Mouse (Mus musculus) small intestine, adult 2 months (tissue): ENCODE measurements at regions not wholly inside any gene's neighbourhood (a gene's known extent, or its start where the extent isn't known, plus 50 kb on each side); places are given as distances from the start of the nearest gene placed in this dataset.

Experiments used
- H3K27ac ChIP-seq: fragments of 200-500 bp; 2 replicates; pipeline ENCODE4 v1.5.1; 2012; ENCODE audit warnings: low read depth, low read length, control low read depth, inconsistent platforms; ENCODE audit not compliant: insufficient read depth
- H3K27me3 ChIP-seq: fragments of 200-500 bp; 2 replicates; pipeline ENCODE4 v1.6.1; 2012; ENCODE audit warnings: mild to moderate bottlenecking, moderate library complexity, low read length, inconsistent platforms; ENCODE audit not compliant: control insufficient read depth, insufficient read depth
- H3K36me3 ChIP-seq: fragments of 200-500 bp; 2 replicates; pipeline ENCODE4 v1.6.1; 2012; ENCODE audit warnings: mild to moderate bottlenecking, low read length, control low read depth, inconsistent platforms; ENCODE audit not compliant: control insufficient read depth, insufficient read depth
- H3K4me1 ChIP-seq: fragments of 200-500 bp; 2 replicates; pipeline ENCODE4 v1.6.1; 2012; ENCODE audit warnings: low read length, inconsistent platforms, mixed read lengths; ENCODE audit not compliant: control insufficient read depth, insufficient read depth, insufficient read length
- H3K4me3 ChIP-seq: fragments of 200-500 bp; 2 replicates; pipeline ENCODE4 v1.5.1; 2012; ENCODE audit warnings: low read depth, mild to moderate bottlenecking, control low read depth, inconsistent platforms, low read length, moderate library complexity
- CTCF ChIP-seq: fragments of 200-500 bp; IDR thresholded peaks from 2 replicates; pipeline ENCODE4 v1.5.1; 2012; ENCODE audit warnings: low read depth, mild to moderate bottlenecking, control low read depth, inconsistent platforms, low read length, moderate library complexity, mixed read lengths; ENCODE audit not compliant: insufficient replicate concordance, insufficient read length; ENCODE audit errors: extremely low read depth
- POLR2A ChIP-seq: fragments of 200-500 bp; IDR thresholded peaks from 2 replicates; pipeline ENCODE4 v1.6.1; 2012; ENCODE audit warnings: low read depth, mild to moderate bottlenecking, control low read depth, inconsistent platforms, low read length, moderate library complexity
- WGBS: fragments of 180-500 bp; shearing (Covaris S2); methylation state at CpG from one replicate; pipeline ENCODE4 v1.1.7; 2018; 5-methylcytosine and 5-hydroxymethylcytosine counted together

DNA sequence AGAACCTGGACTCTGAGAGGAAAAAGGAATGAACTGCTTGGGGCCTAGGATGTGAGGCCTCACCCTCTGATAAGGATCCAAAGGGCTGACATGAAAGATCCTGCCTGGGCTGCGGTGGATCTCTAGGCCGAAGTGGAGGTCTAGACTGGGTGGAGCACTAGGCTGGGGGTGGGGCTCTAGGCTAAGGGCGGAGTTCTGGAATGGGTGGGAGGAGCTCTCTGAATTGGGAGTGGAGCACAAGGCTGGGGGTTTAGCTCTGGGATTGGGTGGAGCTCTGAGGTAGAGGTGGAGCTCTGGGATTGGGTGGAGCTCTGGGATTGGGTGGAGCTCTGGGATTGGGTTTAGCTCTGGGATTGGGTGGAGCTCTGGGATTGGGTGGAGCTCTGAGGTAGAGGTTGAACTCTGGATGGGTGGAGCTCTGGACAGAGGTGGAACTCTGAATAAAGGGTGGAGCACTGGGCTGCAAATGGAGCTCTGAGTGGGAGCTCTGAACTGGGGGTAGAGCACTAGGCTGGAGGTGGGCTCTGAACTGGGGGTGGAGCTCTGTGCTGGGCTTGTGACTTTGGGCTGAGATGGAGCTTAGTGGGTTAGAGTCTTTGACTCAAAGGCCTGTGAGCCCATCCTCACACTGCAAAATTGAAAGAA, 92.3 kb upstream of the Castor2 start:
- Histone ChIP-seq H3K4me1 (no peaks in the 10 kb centered on the region), H3K27me3 (no peaks in the 10 kb centered on the region), H3K36me3 (no peaks in the 10 kb centered on the region), H3K4me3 (no peak overlapping the region), H3K27ac (no peak overlapping the region)
- WGBS = 17% methylated on average over 3 of the region's 3 CpGs
- TF ChIP-seq CTCF (no peak), POLR2A (no peak)

DNA sequence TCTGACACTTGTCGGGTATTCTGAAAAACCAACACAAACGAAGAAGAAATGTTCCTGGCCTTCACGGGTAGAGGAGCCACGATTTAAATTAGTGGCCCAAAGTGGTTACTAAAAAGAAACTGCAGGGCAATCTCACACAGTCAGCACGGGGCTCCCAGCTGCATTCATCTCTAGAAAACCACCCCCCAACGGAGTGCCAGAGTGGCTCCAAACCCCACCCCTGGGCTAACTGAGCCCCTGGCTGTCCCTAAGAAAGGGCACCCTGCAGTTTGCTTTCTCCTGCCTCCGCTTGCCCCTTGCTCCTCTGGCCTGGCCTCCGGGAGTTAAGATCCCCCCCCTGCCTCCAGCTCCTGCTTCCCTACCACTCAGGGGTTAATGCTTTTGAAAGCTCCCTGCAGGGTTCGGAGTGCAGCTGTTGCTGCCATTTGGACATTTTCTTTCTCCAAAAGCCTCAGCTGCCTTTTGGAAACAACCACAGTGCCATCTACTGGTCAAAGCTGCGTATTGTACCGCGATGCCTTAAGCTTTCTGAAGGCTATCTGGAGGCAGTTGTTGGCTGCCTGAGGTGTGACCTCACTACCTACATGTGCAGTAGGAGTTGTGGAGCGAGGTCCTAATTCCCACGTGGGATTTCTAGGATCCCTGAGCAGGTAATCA, 92.9 kb upstream of the Castor2 start:
- Histone ChIP-seq H3K4me1 (no peaks in the 10 kb centered on the region), H3K36me3 (no peaks in the 10 kb centered on the region), H3K27ac (no peak overlapping the region), H3K27me3 (no peaks in the 10 kb centered on the region), H3K4me3 (no peak overlapping the region)
- WGBS = 18% methylated on average over 14 of the region's 14 CpGs
- TF ChIP-seq CTCF = peak; percentile 62; the same call in 1 of the 2 replicates
- TF ChIP-seq POLR2A = no peak

DNA sequence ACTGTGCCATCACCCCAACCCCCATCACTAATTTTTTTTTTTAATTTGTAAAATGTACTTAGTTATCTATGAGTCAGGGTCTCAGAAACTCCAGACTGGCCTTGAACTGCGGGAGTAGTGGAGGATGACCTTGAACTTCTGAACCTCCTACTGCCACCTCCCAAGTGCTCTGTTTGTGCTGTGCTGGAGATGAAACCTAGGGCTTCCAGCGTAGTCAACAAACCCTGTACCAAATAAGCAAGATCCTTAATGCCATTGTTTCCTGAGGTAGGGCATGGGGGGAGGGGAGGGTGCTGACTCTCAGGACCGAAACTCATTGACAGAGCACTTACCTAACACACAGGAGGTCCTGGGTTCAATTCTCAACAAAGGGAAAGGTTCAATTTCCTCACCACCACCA, 93.5 kb upstream of the Castor2 start:
- Histone ChIP-seq H3K4me1 (no peaks in the 10 kb centered on the region), H3K27me3 (no peaks in the 10 kb centered on the region), H3K27ac (no peak overlapping the region), H3K4me3 (no peak overlapping the region), H3K36me3 (no peaks in the 10 kb centered on the region)
- WGBS = 67% methylated on average over 3 of the region's 3 CpGs
- TF ChIP-seq CTCF (no peak), POLR2A (no peak)

DNA sequence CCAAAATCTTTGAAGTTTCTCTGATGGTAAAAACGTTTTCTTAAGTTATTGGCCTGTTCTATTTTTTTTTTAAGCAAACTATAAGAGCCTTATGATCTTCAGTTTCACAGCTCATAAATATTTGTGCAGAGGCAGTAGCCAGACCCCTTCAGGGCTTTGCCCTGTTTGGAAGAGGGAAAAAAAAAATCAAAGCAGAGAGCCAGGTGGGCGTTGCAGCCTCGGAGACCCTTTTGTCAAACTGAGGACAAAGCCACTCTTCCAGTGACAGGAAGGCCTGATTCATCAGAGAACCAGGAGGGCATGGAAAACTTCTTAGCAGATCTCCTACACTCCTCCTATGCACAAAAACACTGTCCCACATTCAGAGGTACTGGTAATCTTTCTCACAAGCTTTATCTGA, 99.4 kb upstream of the Castor2 start:
- H3K4me3 ChIP-seq = no peak overlapping the region
- H3K27me3 ChIP-seq = no peaks in the 10 kb centered on the region
- H3K27ac ChIP-seq = no peak overlapping the region
- WGBS = 16% methylated on average over 3 of the region's 3 CpGs
- TF ChIP-seq POLR2A = no peak
- TF ChIP-seq CTCF = no peak
- H3K4me1 ChIP-seq = no peaks in the 10 kb centered on the region
- H3K36me3 ChIP-seq = no peaks in the 10 kb centered on the region

DNA sequence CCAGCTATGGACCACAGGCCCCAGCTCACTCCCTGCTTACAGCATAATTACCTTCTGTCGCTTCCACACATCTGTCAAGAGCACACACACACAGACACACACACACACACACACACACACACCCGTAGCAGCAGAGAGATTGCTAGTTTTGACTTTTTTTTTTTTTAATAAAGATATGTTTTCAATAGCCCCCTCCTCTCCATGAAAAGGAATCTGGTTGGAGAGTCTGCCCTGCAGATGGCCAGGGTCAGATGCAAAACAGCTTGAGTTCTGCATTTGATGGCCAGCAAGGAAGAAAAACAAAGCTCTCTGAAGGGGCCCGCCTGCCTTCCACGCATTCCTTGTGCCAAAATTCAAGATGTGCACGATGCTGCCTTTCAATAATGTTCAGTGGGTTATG, 99.8 kb upstream of the Castor2 start:
- H3K4me3 ChIP-seq = no peak overlapping the region
- TF ChIP-seq POLR2A = no peak

DNA sequence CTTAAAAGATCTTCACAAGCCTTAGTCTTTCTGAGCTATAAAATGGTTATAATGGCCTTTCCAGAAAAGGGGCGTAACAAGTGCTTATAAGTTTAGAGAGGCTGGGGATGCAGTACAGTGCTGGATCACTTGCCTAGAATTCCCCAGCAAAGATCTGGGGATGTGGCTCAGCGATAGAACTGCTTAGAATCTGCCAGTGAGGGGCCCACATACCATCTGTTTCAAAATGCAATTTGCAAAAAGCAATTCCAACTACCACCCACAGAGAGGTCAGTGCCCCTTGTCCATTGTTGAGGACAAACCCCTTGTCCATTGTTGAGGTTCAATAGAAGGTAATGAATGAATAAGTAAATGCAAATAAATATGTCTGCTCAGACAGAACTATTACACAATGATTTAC, 107.5 kb upstream of the Castor2 start:
- Histone ChIP-seq H3K27ac (no peak overlapping the region), H3K27me3 (no peaks in the 10 kb centered on the region), H3K4me1 (no peaks in the 10 kb centered on the region), H3K4me3 (no peak overlapping the region), H3K36me3 (no peaks in the 10 kb centered on the region)
- 61% methylated on average over 2 of the region's 2 CpGs for WGBS
- TF ChIP-seq POLR2A (no peak), CTCF (no peak)

More for the DNA sequence above, 99.8 kb upstream of the Castor2 start:
- Histone ChIP-seq H3K4me1 (no peaks in the 10 kb centered on the region), H3K27ac (no peak overlapping the region), H3K36me3 (no peaks in the 10 kb centered on the region), H3K27me3 (no peaks in the 10 kb centered on the region)
- 38% methylated on average over 5 of the region's 5 CpGs for WGBS

DNA sequence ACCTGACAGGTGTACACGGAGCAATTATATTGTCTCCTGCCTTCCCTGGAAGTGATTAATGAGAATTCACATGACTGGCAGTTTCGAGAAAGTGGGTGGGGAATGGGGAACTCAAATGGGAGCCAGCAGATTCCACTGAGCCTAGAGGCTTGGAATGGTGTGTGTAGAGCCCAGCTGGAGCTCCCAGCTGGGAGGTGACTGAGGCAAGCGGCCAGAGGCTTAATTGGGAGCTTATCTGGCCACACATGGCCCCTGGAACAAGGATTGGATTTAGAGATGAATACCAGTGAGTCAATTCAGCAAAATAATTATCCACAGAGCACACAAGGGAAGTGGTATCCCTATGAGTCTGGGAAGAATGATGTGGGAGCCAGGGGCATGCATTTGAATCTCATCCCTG, 108.0 kb upstream of the Castor2 start:
- Histone ChIP-seq H3K27ac (no peak overlapping the region), H3K27me3 (no peaks in the 10 kb centered on the region), H3K4me1 (no peaks in the 10 kb centered on the region), H3K36me3 (no peaks in the 10 kb centered on the region), H3K4me3 (no peak overlapping the region)
- 15% methylated on average over 3 of the region's 3 CpGs for WGBS
- TF ChIP-seq CTCF (no peak), POLR2A (no peak)
